Mouse (Mus musculus): ENCODE results near the gene Spryd3.

GRCm38 (mm10) chr15:102169064-102169463, 33.0 kb upstream of the Spryd3 start:
- TF ChIP-seq POLR2A (IDR thresholded peaks at IDR 0.05; ENCODE audit: control insufficient read depth in 1 of 2, insufficient read depth in 1 of 2, low read depth in 1 of 2, low read length in 2 of 2, poor library complexity in 1 of 2) (no peak), CTCF (IDR thresholded peaks at IDR 0.05 in 2 of 3, conservative IDR thresholded peaks at IDR 0.05 in 1 of 3; ENCODE audit: control insufficient read depth in 1 of 3, insufficient read depth in 1 of 3, low read depth in 2 of 3, low read length in 3 of 3, poor library complexity in 1 of 3, severe bottlenecking in 1 of 3) (no peak), MAX (IDR thresholded peaks at IDR 0.05; ENCODE audit: low read length) (no peak), ZNF384 (IDR thresholded peaks at IDR 0.05; ENCODE audit: low read depth, low read length) (no peak), UBTF (IDR thresholded peaks at IDR 0.05; ENCODE audit: borderline replicate concordance, insufficient read depth, low read depth, low read length) (no peak), MXI1 (IDR thresholded peaks at IDR 0.05; ENCODE audit: low read depth, low read length) (no peak), ZC3H11A (IDR thresholded peaks at IDR 0.05; ENCODE audit: low read depth, low read length) (no peak)
